In the genomic region with DNA sequence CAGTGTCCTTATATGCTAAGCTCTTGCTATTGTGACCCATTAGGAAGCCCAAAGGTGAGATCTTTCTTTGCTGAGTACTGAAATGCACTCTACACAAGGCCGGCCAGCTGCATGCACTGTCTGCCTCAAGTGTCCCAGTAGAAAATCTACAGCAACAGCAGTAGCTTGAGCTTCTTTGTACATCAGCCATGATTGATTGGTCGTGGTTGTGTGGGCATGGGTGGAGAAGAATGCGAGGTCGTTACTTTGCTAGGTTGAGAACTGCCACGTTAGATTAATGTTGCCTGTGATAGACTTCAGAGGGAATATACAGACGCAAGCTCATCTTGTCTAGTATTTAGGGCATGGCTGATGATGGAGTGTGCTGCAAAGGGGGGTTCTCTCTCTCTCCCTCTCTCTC, we compare ENCODE assay signal across 17 mouse cellular contexts.
DNase-seq lines count a peak whose midpoint lies in the region; TF ChIP-seq lines count a peak whose summit lies in the region.
"Had no signal": no experiment of that assay in that cellular context is flagged by ENCODE, and none has a peak within 500 bp of the region (broad histone marks: within the 10 kb centered on the region; RNA-seq: fewer than 3 reads in every experiment).

No protein-coding gene starts in this region.

- TF ChIP-seq POLR2A in brain, embryonic 14.5 days (IDR thresholded peaks at IDR 0.05; ENCODE audit: borderline replicate concordance, extremely low read depth, insufficient read depth, insufficient read length, poor library complexity, severe bottlenecking) = no peak

- intact Hi-C loops in heart, postnatal 25 days (cut with DNase I) = no loop called here

- DNase-seq in adrenal gland, postnatal 10 days = peak; percentile 10
- no peak for DNase-seq in adrenal gland, postnatal 25 days
- peak; percentile 1 to 2 for DNase-seq in kidney, postnatal 4 days
- no peak for DNase-seq in kidney, postnatal 36 days
- DNase-seq in brain, embryonic 14.5 days (ENCODE audit: low read depth) = peak; percentile 6
- DNase-seq in embryo, embryonic 9.5 days (ENCODE audit: extremely low spot score) = peak; percentile 19
- no peak for DNase-seq in spleen, adult 18-20 months
- no peak for DNase-seq in heart, postnatal 25 days (ENCODE audit: low spot score)
- DNase-seq: cerebellum, adult 11-12 months; cerebellum, postnatal 10 days; gastrocnemius, postnatal 10 days; heart, adult 11 months; heart, postnatal 10 days; left cerebral cortex, postnatal 4 days; lung, postnatal 36 days; thymus, adult 18-20 months; thymus, postnatal 4 days had no signal

- TF ChIP-seq CTCF in brain, embryonic 14.5 days (IDR thresholded peaks at IDR 0.05; ENCODE audit: borderline replicate concordance, extremely low read depth, insufficient read depth, insufficient read length) = no peak

Comparison
In these comparisons a context has a peak if more than half of its experiments do, and no peak if none do; other contexts are left out.
1. DNase-seq: peak in adrenal gland, postnatal 10 days (single experiment), kidney, postnatal 4 days (2 of 2), brain, embryonic 14.5 days (single experiment) and embryo, embryonic 9.5 days (single experiment); none in adrenal gland, postnatal 25 days (single experiment), kidney, postnatal 36 days (0 of 2), spleen, adult 18-20 months (0 of 2) and heart, postnatal 25 days (single experiment).